Mouse (Mus musculus): ENCODE data around the gene Phf21a. TPM values are rescaled to one million over a fixed set of nuclear protein-coding genes. Genes with fewer than 3 reads are reported as not detected.

The Phf21a gene
- polyA plus RNA-seq, 1 experiment from 2014 or later = 21.5 TPM

GRCm38 (mm10) chr2:92408309-92409045 lies 315.6 kb downstream of the Phf21a start:
- no peaks in the 10 kb centered on the region for H3K4me1 ChIP-seq (replicated peaks)
- H3K27me3 ChIP-seq (replicated peaks) = no peaks in the 10 kb centered on the region
- no peak overlapping the region for H3K27ac ChIP-seq (ENCODE audit: poor library complexity, severe bottlenecking)
- no peaks in the 10 kb centered on the region for H3K9me3 ChIP-seq (replicated peaks)
- no peak overlapping the region for H3K4me2 ChIP-seq
- 89% methylated on average over 18 of the region's 18 CpGs for WGBS
- no peak overlapping the region for H3K4me3 ChIP-seq
- H3K9ac ChIP-seq = no peak overlapping the region
- peaks cover 93% of the 10 kb centered on the region for H3K36me3 ChIP-seq
- no peak for ATAC-seq (ENCODE audit: insufficient number of reproducible peaks, low FRiP score)

GRCm38 (mm10) chr2:92411705-92412104 lies 318.8 kb downstream of the Phf21a start:
- Histone ChIP-seq H3K9ac (no peak overlapping the region), H3K9me3 (replicated peaks) (no peaks in the 10 kb centered on the region), H3K4me3 (no peak overlapping the region), H3K4me1 (replicated peaks) (no peaks in the 10 kb centered on the region), H3K27me3 (replicated peaks) (no peaks in the 10 kb centered on the region), H3K27ac (ENCODE audit: poor library complexity, severe bottlenecking) (no peak overlapping the region), H3K4me2 (no peak overlapping the region), H3K36me3 (peaks cover 94% of the 10 kb centered on the region)
- ATAC-seq (ENCODE audit: insufficient number of reproducible peaks, low FRiP score) = no peak
- WGBS = 89% methylated on average over 10 of the region's 10 CpGs

MicroRNAs within 50 kb of the gene (microRNA counts, 519-probe panel; counts per million panel counts)
- 3,521 counts per million, percentile 18 among the panel's probes with 10 or more counts for microRNA mmu-miR-1955

Small RNAs within 50 kb of the gene (microRNA-seq; reads per million reads assigned to microRNA genes)
- gene Mir1955 = 21.7 reads per million, percentile 34 among the genes with 10 or more reads in this experiment
- not detected for gene Mir7000

Other genes with a start within 250 kb of the Phf21a start
- gene Chrm4, start 165.9 kb upstream of the Phf21a start, polyA plus RNA-seq (2016; fragmentation: Nextera tagmentation; extraction: Ambion mirVana) = 0.15 TPM in 1 of 2 replicates, not detected in the other
- gene Mdk, start 160.8 kb upstream of the Phf21a start, polyA plus RNA-seq (2016; fragmentation: Nextera tagmentation; extraction: Ambion mirVana) = 724 and 730 TPM in 2 replicates
- 3.2 and 4.0 TPM in 2 replicates for gene Gm9821, start 147.4 kb upstream of the Phf21a start, polyA plus RNA-seq (2016; fragmentation: Nextera tagmentation; extraction: Ambion mirVana)
- 43.8 and 48.8 TPM in 2 replicates for gene Dgkz, start 117.3 kb upstream of the Phf21a start, polyA plus RNA-seq (2016; fragmentation: Nextera tagmentation; extraction: Ambion mirVana)
- 6.1 and 6.7 TPM in 2 replicates for gene Creb3l1, start 68.6 kb upstream of the Phf21a start, polyA plus RNA-seq (2016; fragmentation: Nextera tagmentation; extraction: Ambion mirVana)